Mouse (Mus musculus): ENCODE results near the gene Larp6.

DNA sequence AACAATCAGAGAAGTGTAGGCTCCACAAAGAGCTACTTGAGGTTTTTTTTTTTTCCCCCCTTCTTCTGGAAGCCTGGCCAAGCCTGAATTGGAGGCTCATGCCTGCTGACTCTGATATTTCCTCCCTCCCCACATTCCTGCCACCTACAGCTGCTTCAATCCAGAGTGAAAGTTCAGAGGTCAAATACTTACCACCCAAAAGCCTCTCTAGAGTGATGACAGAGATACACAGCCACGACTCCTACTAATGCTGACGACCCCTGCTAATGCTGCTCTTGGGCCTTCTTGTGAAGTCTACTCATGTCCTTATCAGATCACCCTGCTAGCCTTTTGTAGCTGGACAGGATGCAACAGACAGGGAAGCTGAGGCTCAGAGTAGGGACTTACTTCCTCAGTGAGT lies 52.4 kb downstream of the Larp6 start:
- TF ChIP-seq ELF1 (IDR thresholded peaks at IDR 0.05; ENCODE audit: low read depth, low read length) (no peak), CTCF (conservative IDR thresholded peaks at IDR 0.05 in 1 of 2, IDR thresholded peaks at IDR 0.05 in 1 of 2; ENCODE audit: low read depth in 2 of 2, low read length in 2 of 2) (no peak), SMC3 (IDR thresholded peaks at IDR 0.05; ENCODE audit: low read depth, low read length) (no peak), MAFK (IDR thresholded peaks at IDR 0.05; ENCODE audit: insufficient replicate concordance, low read length) (no peak), USF1 (IDR thresholded peaks at IDR 0.05; ENCODE audit: low read depth, low read length) (no peak), KAT2A (IDR thresholded peaks at IDR 0.05; ENCODE audit: insufficient replicate concordance, low read length) (no peak), HCFC1 (IDR thresholded peaks at IDR 0.05; ENCODE audit: low read depth, low read length) (no peak), TBP (conservative IDR thresholded peaks at IDR 0.05; ENCODE audit: low read depth, low read length) (no peak), POLR2A (IDR thresholded peaks at IDR 0.05; ENCODE audit: low read depth, low read length) (no peak), ZNF384 (IDR thresholded peaks at IDR 0.05; ENCODE audit: low read depth, low read length) (no peak), EP300 (IDR thresholded peaks at IDR 0.05; ENCODE audit: low read length) (no peak), MXI1 (IDR thresholded peaks at IDR 0.05; ENCODE audit: low read depth, low read length) (no peak), MAX (IDR thresholded peaks at IDR 0.05; ENCODE audit: low read length) (no peak), CHD1 (IDR thresholded peaks at IDR 0.05; ENCODE audit: low read depth, low read length) (no peak)
